Comparison of ENCODE assay signal across 15 mouse cellular contexts in genomic region chr15:23562181-23562580, GRCm38 (mm10).
DNase-seq lines count a peak whose midpoint lies in the region.
"Had no signal": no experiment of that assay in that cellular context is flagged by ENCODE, and none has a peak within 500 bp of the region (broad histone marks: within the 10 kb centered on the region; RNA-seq: fewer than 3 reads in every experiment).

No protein-coding gene starts in this region.

- intact Hi-C loops in left cerebral cortex, postnatal 4 days (cut with DNase I): no loop called here
- intact Hi-C loops in left cerebral cortex, postnatal 10 days (cut with DNase I): no loop called here

- DNase-seq in cerebellum, adult 11-12 months: peak; percentile 21
- no peak for DNase-seq in cerebellum, postnatal 4 days (ENCODE audit: low spot score in 2 of 2)
- peak; percentile 36 for DNase-seq in left cerebral cortex, postnatal 4 days
- no peak for DNase-seq in left cerebral cortex, postnatal 10 days (ENCODE audit: extremely low spot score in 1 of 2, low spot score in 2 of 2)
- peak; percentile 14 for DNase-seq in 3134 (ENCODE audit: extremely low read depth, insufficient read length, low spot score)
- peak; percentile 45 for DNase-seq in cerebellum, adult 9-11 months
- no peak for DNase-seq in ovary, postnatal 36 days (ENCODE audit: low spot score)
- no peak for DNase-seq in layer of hippocampus, adult 18-20 months (ENCODE audit: low spot score in 2 of 2)
- DNase-seq: gastrocnemius, postnatal 25 days; kidney, adult 18-20 months; kidney, postnatal 10 days; liver, postnatal 0 days; right cerebral cortex, postnatal 25 days; thymus, adult 18-20 months; thymus, postnatal 4 days had no signal

Comparison
In these comparisons a context has a peak if more than half of its experiments do, and no peak if none do; other contexts are left out.
1. DNase-seq: peak in cerebellum, adult 11-12 months (single experiment), left cerebral cortex, postnatal 4 days (single experiment), 3134 (single experiment) and cerebellum, adult 9-11 months (single experiment); none in cerebellum, postnatal 4 days (0 of 2), left cerebral cortex, postnatal 10 days (0 of 2), ovary, postnatal 36 days (single experiment) and layer of hippocampus, adult 18-20 months (0 of 2).